Mouse (Mus musculus) stomach, embryonic 14.5 days (tissue): ENCODE measurements around the gene Rps6. TPM values are rescaled to one million over a fixed set of nuclear protein-coding genes. Genes with fewer than 3 reads are reported as not detected.
A peak's percentile ranks its signal among the peaks of the same experiment; 100 is the strongest.

Experiments
- ATAC-seq: fragments of 200-750 bp; cut with Nextera tagmentation; 2 replicates; pipeline ENCODE4 v1.8.0; 2017; ENCODE audit warnings: low read depth, moderate TSS enrichment; ENCODE audit not compliant: insufficient number of reproducible peaks, insufficient read depth, low FRiP score
- H3K27ac ChIP-seq: fragments of 300-500 bp; sonication (generic); 2 replicates; pipeline ENCODE4 v1.5.1; 2014; ENCODE audit warnings: mild to moderate bottlenecking, low read length, moderate library complexity, mixed read lengths
- H3K27me3 ChIP-seq: fragments of 300-500 bp; sonication (generic); 2 replicates; pipeline ENCODE4 v1.6.1; 2014; ENCODE audit warnings: low read length, control low read depth, mixed read lengths; ENCODE audit not compliant: control insufficient read depth, insufficient read depth
- H3K36me3 ChIP-seq: fragments of 300-500 bp; sonication (generic); 2 replicates; pipeline ENCODE4 v1.6.1; 2014; ENCODE audit warnings: mild to moderate bottlenecking, control low read depth, low read length, moderate library complexity, mixed read lengths; ENCODE audit not compliant: control insufficient read depth, insufficient read depth
- H3K4me1 ChIP-seq: fragments of 300-500 bp; sonication (generic); 2 replicates; pipeline ENCODE4 v1.6.1; 2014; ENCODE audit warnings: low read length, control low read depth, mixed read lengths; ENCODE audit not compliant: control insufficient read depth, insufficient read depth
- H3K4me2 ChIP-seq: fragments of 300-500 bp; sonication (generic); replicated peaks from 2 replicates; pipeline ENCODE4 v1.6.1; 2014; ENCODE audit warnings: low read depth, low read length, control low read depth
- H3K4me3 ChIP-seq: fragments of 300-500 bp; sonication (generic); 2 replicates; pipeline ENCODE4 v1.5.1; 2014; ENCODE audit warnings: low read depth, low read length, control low read depth
- H3K9ac ChIP-seq: fragments of 300-500 bp; sonication (generic); replicated peaks from 2 replicates; pipeline ENCODE4 v1.6.1; 2014; ENCODE audit warnings: low read depth, mild to moderate bottlenecking, control low read depth, low read length, moderate library complexity, mixed read lengths
- H3K9me3 ChIP-seq: fragments of 300-500 bp; sonication (generic); 2 replicates; pipeline ENCODE4 v1.6.1; 2016; ENCODE audit warnings: low read depth, low read length, control low read depth; ENCODE audit not compliant: control insufficient read depth
- WGBS: fragments of 180-500 bp; shearing (Covaris S2); extraction: QIAGEN DNeasy Blood & Tissue Kit; methylation state at CpG from one replicate; pipeline ENCODE4 v1.1.7; 2014; 5-methylcytosine and 5-hydroxymethylcytosine counted together
- polyA plus RNA-seq: library from polyadenylated mRNA; unstranded; fragments of >200 nt; fragmentation: Nextera tagmentation; extraction: Ambion mirVana; gene quantifications from 2 replicates; pipeline ENCODE4 v1.2.1, GENCODE M21; 2014

Gene Rps6
- polyA plus RNA-seq, 1 experiment from 2014 or later: 869 TPM

GRCm38 (mm10) chr4:86885790-86886159 lies 28.6 kb upstream of the Rps6 start:
- 41% methylated on average over 12 of the region's 12 CpGs for WGBS
- Histone ChIP-seq H3K27ac (no peak overlapping the region), H3K4me3 (peak overlapping the region; percentile 13), H3K4me2 (peak overlapping the region; percentile 54), H3K4me1 (no peaks in the 10 kb centered on the region), H3K27me3 (no peaks in the 10 kb centered on the region), H3K36me3 (no peaks in the 10 kb centered on the region), H3K9ac (no peak overlapping the region; the same call in 1 of the 2 replicates), H3K9me3 (no peaks in the 10 kb centered on the region)
- no peak for ATAC-seq

GRCm38 (mm10) chr4:86884945-86885344 lies 27.7 kb upstream of the Rps6 start:
- no peak overlapping the region for H3K27ac ChIP-seq
- no peak overlapping the region for H3K9ac ChIP-seq
- no peaks in the 10 kb centered on the region for H3K27me3 ChIP-seq
- H3K36me3 ChIP-seq: no peaks in the 10 kb centered on the region
- ATAC-seq: no peak
- H3K9me3 ChIP-seq: no peaks in the 10 kb centered on the region
- H3K4me1 ChIP-seq: no peaks in the 10 kb centered on the region
- no peak overlapping the region for H3K4me3 ChIP-seq
- no peak overlapping the region for H3K4me2 ChIP-seq
- 53% methylated on average over 4 of the region's 4 CpGs for WGBS

- Histone ChIP-seq H3K9ac (no peak overlapping the region), H3K4me1 (no peaks in the 10 kb centered on the region), H3K27ac (no peak overlapping the region), H3K9me3 (no peaks in the 10 kb centered on the region), H3K36me3 (no peaks in the 10 kb centered on the region), H3K27me3 (no peaks in the 10 kb centered on the region), H3K4me3 (no peak overlapping the region), H3K4me2 (no peak overlapping the region)
- ATAC-seq: no peak
- 67% methylated on average over 2 of the region's 2 CpGs for WGBS
Measured at GRCm38 (mm10) chr4:86882413-86882812, 25.2 kb upstream of the Rps6 start.

GRCm38 (mm10) chr4:86881178-86881577 lies 24.0 kb upstream of the Rps6 start:
- Histone ChIP-seq H3K4me2 (no peak overlapping the region), H3K9me3 (no peaks in the 10 kb centered on the region), H3K9ac (no peak overlapping the region), H3K4me1 (no peaks in the 10 kb centered on the region), H3K36me3 (no peaks in the 10 kb centered on the region), H3K4me3 (no peak overlapping the region), H3K27ac (no peak overlapping the region), H3K27me3 (no peaks in the 10 kb centered on the region)
- ATAC-seq: no peak
- WGBS: 87% methylated on average over 4 of the region's 4 CpGs

- Histone ChIP-seq H3K4me2 (no peak overlapping the region), H3K4me3 (no peak overlapping the region), H3K9me3 (no peaks in the 10 kb centered on the region), H3K27me3 (no peaks in the 10 kb centered on the region), H3K36me3 (no peaks in the 10 kb centered on the region), H3K9ac (no peak overlapping the region), H3K4me1 (no peaks in the 10 kb centered on the region), H3K27ac (no peak overlapping the region)
- 91% methylated on average over 2 of the region's 2 CpGs for WGBS
- ATAC-seq: no peak
Measured at GRCm38 (mm10) chr4:86879477-86879876, 22.3 kb upstream of the Rps6 start.

- ATAC-seq: peak; percentile 92
- peak within 1 kb of the TSS; percentile 53 for H3K9ac ChIP-seq
- H3K4me2 ChIP-seq: peak within 1 kb of the TSS; percentile 95
- H3K36me3 ChIP-seq: no peaks in the 10 kb centered on the region
- no peak within 1 kb of the TSS for H3K27ac ChIP-seq
- H3K4me3 ChIP-seq: peak within 1 kb of the TSS; percentile 67
- WGBS: under 1% methylated on average over 59 of the region's 60 CpGs
- no peaks in the 10 kb centered on the region for H3K4me1 ChIP-seq
- H3K9me3 ChIP-seq: no peaks in the 10 kb centered on the region
- no peaks in the 10 kb centered on the region for H3K27me3 ChIP-seq
Measured at GRCm38 (mm10) chr4:86874146-86874847, 17.1 kb upstream of the Rps6 start, which contains the start of gene Acer2. Acer2 (plus strand) TSS chr4:86874396.

- Histone ChIP-seq H3K4me1 (no peaks in the 10 kb centered on the region), H3K4me2 (no peak overlapping the region), H3K27ac (no peak overlapping the region), H3K9me3 (no peaks in the 10 kb centered on the region), H3K4me3 (no peak overlapping the region), H3K27me3 (no peaks in the 10 kb centered on the region), H3K9ac (no peak overlapping the region), H3K36me3 (no peaks in the 10 kb centered on the region)
- no peak for ATAC-seq
- WGBS: 46% methylated on average over 4 of the region's 4 CpGs
Measured at GRCm38 (mm10) chr4:86873072-86873471, 15.9 kb upstream of the Rps6 start.

GRCm38 (mm10) chr4:86871988-86872387 lies 14.8 kb upstream of the Rps6 start:
- Histone ChIP-seq H3K27ac (no peak overlapping the region), H3K9ac (no peak overlapping the region), H3K27me3 (no peaks in the 10 kb centered on the region), H3K4me1 (no peaks in the 10 kb centered on the region), H3K4me3 (no peak overlapping the region), H3K9me3 (no peaks in the 10 kb centered on the region), H3K4me2 (no peak overlapping the region), H3K36me3 (no peaks in the 10 kb centered on the region)
- ATAC-seq: no peak

GRCm38 (mm10) chr4:86864087-86864486 lies 6.9 kb upstream of the Rps6 start:
- no peaks in the 10 kb centered on the region for H3K27me3 ChIP-seq
- H3K36me3 ChIP-seq: no peaks in the 10 kb centered on the region
- H3K4me3 ChIP-seq: no peak overlapping the region
- no peaks in the 10 kb centered on the region for H3K4me1 ChIP-seq
- H3K9me3 ChIP-seq: no peaks in the 10 kb centered on the region
- 78% methylated on average over 5 of the region's 5 CpGs for WGBS
- H3K27ac ChIP-seq: no peak overlapping the region
- H3K9ac ChIP-seq: no peak overlapping the region
- H3K4me2 ChIP-seq: no peak overlapping the region
- no peak for ATAC-seq
